Mouse (Mus musculus): ENCODE measurements around the gene Bri3bp. TPM values are rescaled to one million over a fixed set of nuclear protein-coding genes. Genes with fewer than 3 reads are reported as not detected.
"Not testable (repeated sequence)": the region's sequence is repeated elsewhere in the genome, so short reads cannot be mapped to it uniquely, and the experiment has no call there.

Bri3bp gene
- total and polyA plus RNA-seq, 2 experiments from 2014 or later: 43.9 to 96.0 TPM

DNA sequence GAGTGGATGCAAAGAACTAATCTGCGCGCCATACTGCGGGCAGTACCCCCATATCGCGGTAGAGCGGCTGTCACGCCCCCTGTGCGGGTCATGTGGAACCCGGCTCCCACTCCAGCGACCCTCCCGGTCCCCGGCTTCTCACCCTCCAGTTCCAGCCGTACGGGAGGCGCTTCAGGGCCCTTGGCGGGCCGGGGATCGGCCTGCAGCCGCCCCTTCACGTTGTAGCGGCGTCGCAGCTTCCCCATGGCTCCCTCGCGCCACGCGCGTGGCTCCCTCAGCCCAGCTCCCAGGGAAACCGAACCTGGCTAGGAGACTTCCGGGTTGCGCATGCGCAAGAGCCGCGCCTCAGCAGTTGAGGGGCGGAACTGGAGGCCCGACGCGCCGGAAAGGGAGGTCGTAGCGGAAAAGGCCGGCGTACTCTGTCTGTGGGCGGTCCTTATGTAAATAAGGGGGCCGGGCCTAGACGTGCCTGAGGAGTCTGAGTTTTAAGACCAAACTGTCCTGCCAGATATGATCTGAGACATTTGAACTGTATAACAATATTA lies 7.5 kb upstream of the Bri3bp start, which contains the start of gene Dhx37:
Gene Dhx37, minus strand, starts transcription at position 329 of the 545 bp plus-strand sequence.
- no peaks in the 10 kb centered on the region for H3K9me3 ChIP-seq (ENCODE audit: low read length)
- DNase-seq (ENCODE audit: low spot score) (peak; percentile 98), ATAC-seq (ENCODE audit: low FRiP score) (peak; percentile 96)
- under 1% methylated on average over 44 of the region's 46 CpGs for WGBS
- H3K4me3 ChIP-seq (ENCODE audit: low read depth, low read length): peak within 1 kb of the TSS; percentile 85
- H3K36me3 ChIP-seq (ENCODE audit: insufficient read depth, low read length): peaks cover 20% of the 10 kb centered on the region
- peak within 1 kb of the TSS; percentile 76 for H3K27ac ChIP-seq (ENCODE audit: low read depth, low read length)
- H3K9ac ChIP-seq (replicated peaks; ENCODE audit: low read length, poor library complexity, severe bottlenecking): peak within 1 kb of the TSS; percentile 85
- H3K4me2 ChIP-seq (ENCODE audit: low read depth, low read length, poor library complexity, severe bottlenecking): peak within 1 kb of the TSS; percentile 89
- H3K4me1 ChIP-seq (ENCODE audit: insufficient read depth, low read length): peaks cover 11% of the 10 kb centered on the region
- no peaks in the 10 kb centered on the region for H3K27me3 ChIP-seq (ENCODE audit: insufficient read depth, low read length)
- no peak for TF ChIP-seq CTCF (IDR thresholded peaks at IDR 0.05)

- not testable (repeated sequence) for H3K9ac ChIP-seq (replicated peaks; ENCODE audit: low read length, poor library complexity, severe bottlenecking); ATAC-seq (ENCODE audit: low FRiP score); DNase-seq (ENCODE audit: low spot score); H3K9me3 ChIP-seq (ENCODE audit: low read length); H3K27me3 ChIP-seq (ENCODE audit: insufficient read depth, low read length); H3K27ac ChIP-seq (ENCODE audit: low read depth, low read length)
- Histone ChIP-seq H3K36me3 (ENCODE audit: insufficient read depth, low read length) (peaks cover 16% of the 10 kb centered on the region), H3K4me3 (ENCODE audit: low read depth, low read length) (peak overlapping the region; percentile 85), H3K4me2 (ENCODE audit: low read depth, low read length, poor library complexity, severe bottlenecking) (peak overlapping the region; percentile 89; the same call in 1 of the 2 replicates), H3K4me1 (ENCODE audit: insufficient read depth, low read length) (peaks cover 11% of the 10 kb centered on the region)
- TF ChIP-seq CTCF (IDR thresholded peaks at IDR 0.05): peak; percentile 57
- WGBS: 57% methylated on average over 15 of the region's 15 CpGs
These were observed 7.0 kb upstream of the Bri3bp start for GRCm38 (mm10) chr5:125434347-125434746.

GRCm38 (mm10) chr5:125440583-125441233 lies 660 bp upstream of the Bri3bp start:
- no peaks in the 10 kb centered on the region for H3K27me3 ChIP-seq (ENCODE audit: insufficient read depth, low read length)
- ATAC-seq (ENCODE audit: low FRiP score) (0 out of 2 replicates have a peak, but pooled peaks have one; percentile 28), DNase-seq (ENCODE audit: low spot score) (peak; percentile 10)
- WGBS: 6% methylated on average over 7 of the region's 7 CpGs
- H3K9me3 ChIP-seq (ENCODE audit: low read length): no peaks in the 10 kb centered on the region
- H3K4me3 ChIP-seq (ENCODE audit: low read depth, low read length): peak overlapping the region; percentile 89
- H3K4me1 ChIP-seq (ENCODE audit: insufficient read depth, low read length): peaks cover 8% of the 10 kb centered on the region
- TF ChIP-seq CTCF (IDR thresholded peaks at IDR 0.05): no peak
- no peaks in the 10 kb centered on the region for H3K36me3 ChIP-seq (ENCODE audit: insufficient read depth, low read length)
- H3K27ac ChIP-seq (ENCODE audit: low read depth, low read length): peak overlapping the region; percentile 79
- peak overlapping the region; percentile 86 for H3K9ac ChIP-seq (replicated peaks; ENCODE audit: low read length, poor library complexity, severe bottlenecking)
- peak overlapping the region; percentile 87 for H3K4me2 ChIP-seq (ENCODE audit: low read depth, low read length, poor library complexity, severe bottlenecking)

DNA sequence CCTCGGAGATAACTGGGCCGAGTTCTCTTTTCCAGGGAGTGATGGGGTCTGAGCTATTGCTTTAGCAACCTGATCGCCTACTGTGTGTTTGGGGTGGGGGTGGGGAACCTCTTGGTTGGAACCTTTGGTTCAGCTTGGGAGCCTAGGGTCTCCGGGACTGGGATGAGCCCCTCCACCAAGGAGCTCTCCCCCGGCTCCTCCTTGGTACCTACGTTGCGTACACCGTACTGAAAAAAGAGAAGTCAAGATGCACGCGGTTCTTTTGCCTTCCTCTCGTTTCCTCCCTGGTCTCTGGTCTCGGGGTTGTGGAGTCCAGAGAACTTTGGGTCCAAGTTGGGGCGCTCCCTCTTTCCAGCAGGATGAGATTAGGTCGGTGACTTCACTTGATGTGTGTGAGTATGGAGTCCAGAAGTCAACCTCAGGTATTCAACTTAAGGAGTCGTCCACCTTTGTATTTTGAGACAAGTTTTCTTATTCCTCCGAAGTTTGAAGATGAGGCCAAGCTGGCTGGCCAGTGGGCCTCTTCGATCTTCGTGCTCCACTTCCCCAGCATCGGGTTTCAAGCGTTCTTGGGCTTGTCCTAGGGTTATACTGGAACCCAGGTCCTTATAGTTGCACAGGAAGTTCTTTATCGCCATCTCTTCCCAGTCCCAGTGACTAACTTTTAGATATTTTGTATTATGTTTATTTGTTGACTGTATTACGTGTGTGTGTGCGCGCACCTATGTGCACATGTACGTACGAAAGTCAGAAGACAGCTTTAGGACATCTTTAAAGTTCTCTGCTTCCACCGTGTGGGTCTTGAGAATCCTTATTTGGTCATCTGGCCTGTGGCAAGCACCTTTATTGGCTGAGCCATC lies 998 bp downstream of the Bri3bp start:
- no peak for DNase-seq (ENCODE audit: low spot score)
- Histone ChIP-seq H3K9me3 (ENCODE audit: low read length) (no peaks in the 10 kb centered on the region), H3K4me1 (ENCODE audit: insufficient read depth, low read length) (peaks cover 8% of the 10 kb centered on the region), H3K36me3 (ENCODE audit: insufficient read depth, low read length) (no peaks in the 10 kb centered on the region), H3K27me3 (ENCODE audit: insufficient read depth, low read length) (no peaks in the 10 kb centered on the region), H3K27ac (ENCODE audit: low read depth, low read length) (peak overlapping the region; percentile 79; the same call in 1 of the 2 replicates), H3K4me3 (ENCODE audit: low read depth, low read length) (peak overlapping the region; percentile 89), H3K9ac (replicated peaks; ENCODE audit: low read length, poor library complexity, severe bottlenecking) (peak overlapping the region; percentile 86), H3K4me2 (ENCODE audit: low read depth, low read length, poor library complexity, severe bottlenecking) (peak overlapping the region; percentile 87)
- ATAC-seq (ENCODE audit: low FRiP score): no peak
- 24% methylated on average over 27 of the region's 27 CpGs for WGBS
- no peak for TF ChIP-seq CTCF (IDR thresholded peaks at IDR 0.05)

- no peaks in the 10 kb centered on the region for H3K36me3 ChIP-seq (ENCODE audit: insufficient read depth, low read length)
- WGBS: 89% methylated on average over 5 of the region's 5 CpGs
- DNase-seq (ENCODE audit: low spot score) (no peak), ATAC-seq (ENCODE audit: low FRiP score) (no peak)
- H3K4me2 ChIP-seq (ENCODE audit: low read depth, low read length, poor library complexity, severe bottlenecking): no peak overlapping the region
- H3K9ac ChIP-seq (replicated peaks; ENCODE audit: low read length, poor library complexity, severe bottlenecking): no peak overlapping the region
- TF ChIP-seq CTCF (IDR thresholded peaks at IDR 0.05): peak; percentile 58
- H3K27me3 ChIP-seq (ENCODE audit: insufficient read depth, low read length): no peaks in the 10 kb centered on the region
- peaks cover 8% of the 10 kb centered on the region for H3K4me1 ChIP-seq (ENCODE audit: insufficient read depth, low read length)
- H3K27ac ChIP-seq (ENCODE audit: low read depth, low read length): no peak overlapping the region
- no peaks in the 10 kb centered on the region for H3K9me3 ChIP-seq (ENCODE audit: low read length)
- H3K4me3 ChIP-seq (ENCODE audit: low read depth, low read length): no peak overlapping the region
These were observed 2.0 kb downstream of the Bri3bp start for GRCm38 (mm10) chr5:125443335-125443734.

Data from midbrain, postnatal 0 days (tissue).